In the genomic region with DNA sequence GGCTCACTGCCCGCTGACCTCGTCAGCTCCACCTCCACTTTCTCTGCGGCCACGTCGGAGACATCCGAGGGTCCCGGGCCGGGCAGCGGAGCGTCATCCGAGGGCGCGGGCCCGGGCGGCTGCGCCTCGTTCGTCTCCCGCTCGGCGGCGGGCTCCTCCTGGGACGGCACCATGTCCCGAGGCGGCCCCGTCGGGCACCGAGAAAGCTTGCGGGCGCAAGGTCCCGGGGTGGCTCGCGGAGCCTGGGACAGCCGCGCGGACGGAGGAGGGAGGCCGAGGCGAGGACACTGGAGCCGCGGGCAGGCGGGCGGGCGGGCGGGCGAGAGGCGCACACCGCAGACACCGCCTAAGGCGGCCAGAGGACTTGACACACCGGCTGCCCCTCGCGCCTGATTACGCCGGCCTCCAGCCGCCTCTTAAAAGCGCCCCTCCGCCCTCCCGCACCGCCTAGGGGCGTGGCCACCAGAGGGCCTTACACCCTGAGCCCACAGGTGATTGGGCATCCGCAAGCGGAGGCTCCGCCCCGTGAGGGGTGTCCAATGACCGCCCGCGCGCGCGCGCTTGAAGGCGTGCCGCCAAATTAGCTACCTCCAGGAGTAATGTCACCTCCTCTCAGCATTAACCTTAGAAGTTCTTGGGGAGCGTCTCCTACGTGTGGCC, we compare ENCODE assay signal across 8 mouse cellular contexts. TPM values are rescaled to one million over a fixed set of nuclear protein-coding genes. Genes with fewer than 3 reads are reported as not detected.
DNase-seq lines count a peak whose midpoint lies in the region; ATAC-seq and TF ChIP-seq lines count a peak whose summit lies in the region.

A gene (minus strand): TSS at position 395 of the 660 bp plus-strand sequence.

- H3K4me1 ChIP-seq in heart, embryonic 10.5 days: peaks cover 26% of the 10 kb centered on the region
- H3K4me1 ChIP-seq in kidney, embryonic 14.5 days (ENCODE audit: control insufficient read depth, insufficient read depth, low read length): 0 out of 2 replicates have a peak, but pooled peaks cover 3% of the 10 kb centered on the region
- peaks cover 3% of the 10 kb centered on the region for H3K4me1 ChIP-seq in limb, embryonic 14.5 days (ENCODE audit: control insufficient read depth, insufficient read depth, low read length)
- H3K4me1 ChIP-seq in midbrain, embryonic 16.5 days (ENCODE audit: control insufficient read depth, insufficient read depth, low read length): peaks cover 7% of the 10 kb centered on the region
- H3K4me1 ChIP-seq in spleen, adult 2 months (ENCODE audit: control insufficient read depth, insufficient read depth, insufficient read length): peaks cover 3% of the 10 kb centered on the region; the same call in 1 of the 2 replicates

- H3K4me3 ChIP-seq in C2C12 (ENCODE audit: insufficient read depth, poor library complexity, severe bottlenecking): peak within 1 kb of the TSS; percentile 30
- H3K4me3 ChIP-seq in heart, embryonic 10.5 days: peak within 1 kb of the TSS; percentile 92
- peak within 1 kb of the TSS; percentile 69 for H3K4me3 ChIP-seq in kidney, embryonic 14.5 days (ENCODE audit: low read length)
- H3K4me3 ChIP-seq in limb, embryonic 14.5 days (replicated peaks; ENCODE audit: low read length): peak within 1 kb of the TSS; percentile 68
- H3K4me3 ChIP-seq in midbrain, embryonic 16.5 days (ENCODE audit: low read depth, low read length): peak within 1 kb of the TSS; percentile 80
- H3K4me3 ChIP-seq in spleen, adult 2 months (ENCODE audit: extremely low read depth, insufficient read depth, insufficient read length): peak within 1 kb of the TSS; percentile 62

- H3K9ac ChIP-seq in kidney, embryonic 14.5 days (ENCODE audit: low read depth, low read length): peak within 1 kb of the TSS; percentile 72
- peak within 1 kb of the TSS; percentile 79 for H3K9ac ChIP-seq in limb, embryonic 14.5 days (ENCODE audit: low read depth, low read length, severe bottlenecking)
- peak within 1 kb of the TSS; percentile 80 for H3K9ac ChIP-seq in midbrain, embryonic 16.5 days (ENCODE audit: low read depth, low read length)

- H3K27ac ChIP-seq in heart, embryonic 10.5 days: peak within 1 kb of the TSS; percentile 95
- H3K27ac ChIP-seq in kidney, embryonic 14.5 days (ENCODE audit: low read depth, low read length): no peak within 1 kb of the TSS
- H3K27ac ChIP-seq in limb, embryonic 14.5 days (replicated peaks; ENCODE audit: low read depth, low read length): no peak within 1 kb of the TSS
- H3K27ac ChIP-seq in midbrain, embryonic 16.5 days (ENCODE audit: low read length): no peak within 1 kb of the TSS
- H3K27ac ChIP-seq in spleen, adult 2 months (ENCODE audit: insufficient read depth, low read length): peak within 1 kb of the TSS; percentile 12; the same call in 1 of the 2 replicates

- no peaks in the 10 kb centered on the region for H3K79me3 ChIP-seq in C2C12 (ENCODE audit: low read depth)

- WGBS in heart, embryonic 10.5 days: under 1% methylated on average over 61 of the region's 76 CpGs
- 1% methylated on average over 66 of the region's 76 CpGs for WGBS in kidney, embryonic 14.5 days
- under 1% methylated on average over 45 of the region's 76 CpGs for WGBS in limb, embryonic 14.5 days
- under 1% methylated on average over 56 of the region's 76 CpGs for WGBS in midbrain, embryonic 16.5 days
- 1% methylated on average over 76 of the region's 76 CpGs for WGBS in spleen, adult 2 months

- ATAC-seq in erythroblast, adult 5-6 weeks (replicated peaks; ENCODE audit: low FRiP score, poor library complexity, severe bottlenecking): peak; percentile 93
- peak; percentile 100 for ATAC-seq in kidney, embryonic 14.5 days (ENCODE audit: low FRiP score, low TSS enrichment)
- peak; percentile 99 for ATAC-seq in limb, embryonic 14.5 days (ENCODE audit: low FRiP score, low read depth)
- peak; percentile 99 for ATAC-seq in midbrain, embryonic 16.5 days

- H3K9me3 ChIP-seq in heart, embryonic 10.5 days: no peaks in the 10 kb centered on the region
- no peaks in the 10 kb centered on the region for H3K9me3 ChIP-seq in kidney, embryonic 14.5 days (ENCODE audit: control insufficient read depth, low read length)
- H3K9me3 ChIP-seq in limb, embryonic 14.5 days (ENCODE audit: control insufficient read depth, low read length): no peaks in the 10 kb centered on the region
- no peaks in the 10 kb centered on the region for H3K9me3 ChIP-seq in midbrain, embryonic 16.5 days (replicated peaks; ENCODE audit: control insufficient read depth, low read length, poor library complexity, severe bottlenecking)

- DNase-seq in brain, embryonic 14.5 days (ENCODE audit: low read depth): peak; percentile 96
- DNase-seq in heart, embryonic 10.5 days (ENCODE audit: low spot score): peak; percentile 98
- DNase-seq in limb, embryonic 14.5 days (ENCODE audit: low spot score): peak; percentile 93
- peak; percentile 89 to 97 for DNase-seq in spleen, adult 2 months (ENCODE audit: low read depth in 1 of 2, low spot score in 2 of 2)

- no peaks in the 10 kb centered on the region for H3K79me2 ChIP-seq in C2C12 (ENCODE audit: control insufficient read depth, insufficient read depth)

- no peaks in the 10 kb centered on the region for H3K27me3 ChIP-seq in C2C12 (ENCODE audit: control insufficient read depth, insufficient read depth, insufficient read length)
- H3K27me3 ChIP-seq in heart, embryonic 10.5 days (ENCODE audit: insufficient read depth, poor library complexity, severe bottlenecking): no peaks in the 10 kb centered on the region
- H3K27me3 ChIP-seq in kidney, embryonic 14.5 days (ENCODE audit: control insufficient read depth, insufficient read depth, low read length): no peaks in the 10 kb centered on the region
- no peaks in the 10 kb centered on the region for H3K27me3 ChIP-seq in limb, embryonic 14.5 days (ENCODE audit: control insufficient read depth, insufficient read depth, low read length)
- H3K27me3 ChIP-seq in midbrain, embryonic 16.5 days (ENCODE audit: control insufficient read depth, insufficient read depth, low read depth, low read length): no peaks in the 10 kb centered on the region
- H3K27me3 ChIP-seq in spleen, adult 2 months (ENCODE audit: control insufficient read depth, insufficient read depth, low read length): no peaks in the 10 kb centered on the region

- no peak for TF ChIP-seq CTCF in C2C12 (IDR thresholded peaks at IDR 0.05; ENCODE audit: control insufficient read depth, insufficient read depth, insufficient read length)
- TF ChIP-seq CTCF in brain, embryonic 14.5 days (IDR thresholded peaks at IDR 0.05; ENCODE audit: borderline replicate concordance, extremely low read depth, insufficient read depth, insufficient read length): no peak
- no peak for TF ChIP-seq CTCF in spleen, adult 2 months (IDR thresholded peaks at IDR 0.05; ENCODE audit: extremely low read depth, insufficient read depth, insufficient read length, insufficient replicate concordance)

- no peaks in the 10 kb centered on the region for H3K36me3 ChIP-seq in C2C12 (ENCODE audit: control insufficient read depth, insufficient read depth)
- no peaks in the 10 kb centered on the region for H3K36me3 ChIP-seq in heart, embryonic 10.5 days
- no peaks in the 10 kb centered on the region for H3K36me3 ChIP-seq in kidney, embryonic 14.5 days (ENCODE audit: control insufficient read depth, insufficient read depth, low read length)
- no peaks in the 10 kb centered on the region for H3K36me3 ChIP-seq in limb, embryonic 14.5 days (ENCODE audit: control insufficient read depth, insufficient read depth, low read length)
- no peaks in the 10 kb centered on the region for H3K36me3 ChIP-seq in midbrain, embryonic 16.5 days (ENCODE audit: control insufficient read depth, insufficient read depth, low read length)
- no peaks in the 10 kb centered on the region for H3K36me3 ChIP-seq in spleen, adult 2 months (ENCODE audit: control insufficient read depth, insufficient read depth, low read length)

- peak; percentile 22; the same call in 1 of the 2 replicates for TF ChIP-seq POLR2A in brain, embryonic 14.5 days (IDR thresholded peaks at IDR 0.05; ENCODE audit: borderline replicate concordance, extremely low read depth, insufficient read depth, insufficient read length, poor library complexity, severe bottlenecking)
- TF ChIP-seq POLR2A in limb, embryonic 14.5 days (IDR thresholded peaks at IDR 0.05; ENCODE audit: borderline replicate concordance, extremely low read depth, insufficient read depth, insufficient read length): 0 out of 2 replicates have a peak, but pooled peaks have one; percentile 52
- peak; percentile 88 for TF ChIP-seq POLR2A in spleen, adult 2 months (IDR thresholded peaks at IDR 0.05; ENCODE audit: low read depth, low read length)

- peak within 1 kb of the TSS; percentile 99 for H3K4me2 ChIP-seq in kidney, embryonic 14.5 days (replicated peaks; ENCODE audit: low read depth, low read length)
- H3K4me2 ChIP-seq in limb, embryonic 14.5 days (replicated peaks; ENCODE audit: low read depth, low read length, severe bottlenecking): peak within 1 kb of the TSS; percentile 73
- peak within 1 kb of the TSS; percentile 87 for H3K4me2 ChIP-seq in midbrain, embryonic 16.5 days (ENCODE audit: low read length)

- peak within 1 kb of the TSS; percentile 54 for H3ac ChIP-seq in C2C12 (ENCODE audit: control insufficient read depth, insufficient read length, low read depth)

TF ChIP-seq in C2C12, 6 proteins besides CTCF, POLR2A, EP300 and RAD21:
- TF ChIP-seq USF1 (IDR thresholded peaks at IDR 0.05; ENCODE audit: low read depth) (no peak), FOSL1 (IDR thresholded peaks at IDR 0.05; ENCODE audit: insufficient read depth, low read length, poor library complexity, severe bottlenecking) (no peak), MAX (IDR thresholded peaks at IDR 0.05) (no peak), MYOD1 (IDR thresholded peaks at IDR 0.05; ENCODE audit: control insufficient read depth, insufficient read length, low read depth) (no peak), CEBPB (IDR thresholded peaks at IDR 0.05; ENCODE audit: low read depth) (no peak), MYOG (IDR thresholded peaks at IDR 0.05; ENCODE audit: control insufficient read depth, extremely low read depth, insufficient read length) (no peak)
TF ChIP-seq in C2C12: peak in this region for 0.

RNA-seq across cellular contexts. Expression of the gene that starts here (rescaled TPM):
- 1.5 TPM for polyA plus RNA-seq in C2C12 (2012; fragmentation: generic; extraction: Trizol)
- polyA plus RNA-seq in brain, embryonic 14.5 days (2012; rRNA removed): 3.0 and 7.5 TPM in 2 replicates
- 440 and 459 TPM in 2 replicates for total RNA-seq in erythroblast, adult 5-6 weeks (2015; ENCODE audit: low replicate concordance)
- total RNA-seq in erythroblast, adult 5-6 weeks (2017; ENCODE audit: low replicate concordance): 461 and 469 TPM in 2 replicates
- 15.2 and 20.7 TPM in 2 replicates for polyA plus RNA-seq in heart, embryonic 10.5 days (2016; fragmentation: Nextera tagmentation; extraction: Ambion mirVana)
- 4.2 and 9.2 TPM in 2 replicates for polyA plus RNA-seq in kidney, embryonic 14.5 days (2014; fragmentation: Nextera tagmentation; extraction: Ambion mirVana)
- polyA plus RNA-seq in limb, embryonic 14.5 days (2012; rRNA removed): 5.6 and 7.8 TPM in 2 replicates
- polyA plus RNA-seq in limb, embryonic 14.5 days (2014; fragmentation: Nextera tagmentation; extraction: Ambion mirVana): 8.7 and 9.6 TPM in 2 replicates
- polyA plus RNA-seq in midbrain, embryonic 16.5 days (2015; fragmentation: Nextera tagmentation; extraction: Ambion mirVana): 1.9 and 4.1 TPM in 2 replicates
- 27.8 and 36.9 TPM in 2 replicates for polyA plus RNA-seq in spleen, adult 2 months (2012; rRNA removed)

Comparison
In these comparisons a context has a peak if more than half of its experiments do, and no peak if none do; other contexts are left out.
1. H3K4me3 ChIP-seq: peak in every context shown above with its lines; median percentile 92 in heart, embryonic 10.5 days; 80 in midbrain, embryonic 16.5 days; 69 in kidney, embryonic 14.5 days; 68 in limb, embryonic 14.5 days; 62 in spleen, adult 2 months; 30 in C2C12.
2. POLR2A ChIP-seq: peak in every context shown above with its lines; median percentile 88 in spleen, adult 2 months; 52 in limb, embryonic 14.5 days; 22 in brain, embryonic 14.5 days.
3. H3K27ac ChIP-seq: peak in heart, embryonic 10.5 days (single experiment) and spleen, adult 2 months (single experiment); none in kidney, embryonic 14.5 days (single experiment), limb, embryonic 14.5 days (single experiment) and midbrain, embryonic 16.5 days (single experiment).
4. Peak in every context shown above with its lines, with median percentiles within 50 percentile points of each other: DNase-seq, ATAC-seq, H3K4me2 ChIP-seq and H3K9ac ChIP-seq.